Comparison of ENCODE assay signal across 24 mouse cellular contexts in genomic region chr10:96645183-96645582, GRCm38 (mm10). TPM values are rescaled to one million over a fixed set of nuclear protein-coding genes. Genes with fewer than 3 reads are reported as not detected.
DNase-seq lines count a peak whose midpoint lies in the region; ATAC-seq lines count a peak whose summit lies in the region.
"Had no signal": no experiment of that assay in that cellular context is flagged by ENCODE, and none has a peak within 500 bp of the region (broad histone marks: within the 10 kb centered on the region; RNA-seq: fewer than 3 reads in every experiment).

No protein-coding gene starts in this region.

- H3K9me3 ChIP-seq in forebrain, embryonic 11.5 days (ENCODE audit: control insufficient read depth, low read length), result no peaks in the 10 kb centered on the region
- no peaks in the 10 kb centered on the region for H3K9me3 ChIP-seq in forebrain, embryonic 15.5 days
- no peaks in the 10 kb centered on the region for H3K9me3 ChIP-seq in neural tube, embryonic 11.5 days (ENCODE audit: control insufficient read depth, low read length)
- no peaks in the 10 kb centered on the region for H3K9me3 ChIP-seq in neural tube, embryonic 15.5 days (replicated peaks)
- no peaks in the 10 kb centered on the region for H3K9me3 ChIP-seq in neural tube, embryonic 13.5 days
- H3K9me3 ChIP-seq: G1E; hindbrain, embryonic 15.5 days; intestine, embryonic 15.5 days; limb, embryonic 12.5 days; lung, embryonic 15.5 days had no signal

- WGBS in forebrain, embryonic 11.5 days, result 83% methylated on average over 1 of the region's 1 CpGs
- WGBS in forebrain, embryonic 15.5 days, result 98% methylated on average over 1 of the region's 1 CpGs
- 89% methylated on average over 1 of the region's 1 CpGs for WGBS in neural tube, embryonic 11.5 days
- WGBS in neural tube, embryonic 15.5 days, result 93% methylated on average over 1 of the region's 1 CpGs
- 93% methylated on average over 1 of the region's 1 CpGs for WGBS in neural tube, embryonic 13.5 days

- intact Hi-C loops in heart, postnatal 14 days (cut with DNase I), result no loop called here

- no peak overlapping the region for H3K9ac ChIP-seq in forebrain, embryonic 11.5 days (ENCODE audit: low read length)
- no peak overlapping the region for H3K9ac ChIP-seq in forebrain, embryonic 15.5 days (replicated peaks)
- no peak overlapping the region for H3K9ac ChIP-seq in neural tube, embryonic 11.5 days (ENCODE audit: low read length)
- no peak overlapping the region for H3K9ac ChIP-seq in neural tube, embryonic 15.5 days (replicated peaks)
- H3K9ac ChIP-seq in neural tube, embryonic 13.5 days, result no peak overlapping the region
- H3K9ac ChIP-seq: hindbrain, embryonic 15.5 days; intestine, embryonic 15.5 days; limb, embryonic 12.5 days; lung, embryonic 15.5 days had no signal

- H3K4me3 ChIP-seq in forebrain, embryonic 11.5 days (ENCODE audit: low read depth, low read length), result no peak overlapping the region
- no peak overlapping the region for H3K4me3 ChIP-seq in forebrain, embryonic 15.5 days
- no peak overlapping the region for H3K4me3 ChIP-seq in neural tube, embryonic 11.5 days (ENCODE audit: low read depth, low read length)
- no peak overlapping the region for H3K4me3 ChIP-seq in neural tube, embryonic 15.5 days (replicated peaks)
- H3K4me3 ChIP-seq in neural tube, embryonic 13.5 days, result no peak overlapping the region
- H3K4me3 ChIP-seq: hindbrain, embryonic 15.5 days; intestine, embryonic 15.5 days; layer of hippocampus, adult 2 months; left cerebral cortex, adult 2 months; limb, embryonic 12.5 days; lung, embryonic 15.5 days; myocyte had no signal

- H3K4me2 ChIP-seq in forebrain, embryonic 11.5 days (ENCODE audit: low read depth, low read length, severe bottlenecking), result no peak overlapping the region
- no peak overlapping the region for H3K4me2 ChIP-seq in forebrain, embryonic 15.5 days (replicated peaks)
- no peak overlapping the region for H3K4me2 ChIP-seq in neural tube, embryonic 11.5 days (ENCODE audit: low read depth)
- no peak overlapping the region for H3K4me2 ChIP-seq in neural tube, embryonic 15.5 days
- no peak overlapping the region for H3K4me2 ChIP-seq in neural tube, embryonic 13.5 days
- H3K4me2 ChIP-seq: hindbrain, embryonic 15.5 days; intestine, embryonic 15.5 days; limb, embryonic 12.5 days; liver, embryonic 11.5 days; lung, embryonic 15.5 days had no signal

- no peaks in the 10 kb centered on the region for H3K36me3 ChIP-seq in forebrain, embryonic 11.5 days (ENCODE audit: control insufficient read depth, insufficient read depth, low read length)
- H3K36me3 ChIP-seq in forebrain, embryonic 15.5 days, result no peaks in the 10 kb centered on the region
- no peaks in the 10 kb centered on the region for H3K36me3 ChIP-seq in neural tube, embryonic 11.5 days (ENCODE audit: control insufficient read depth, insufficient read depth, low read length)
- H3K36me3 ChIP-seq in neural tube, embryonic 15.5 days, result no peaks in the 10 kb centered on the region
- H3K36me3 ChIP-seq in neural tube, embryonic 13.5 days, result no peaks in the 10 kb centered on the region
- H3K36me3 ChIP-seq: G1E; hindbrain, embryonic 15.5 days; intestine, embryonic 15.5 days; limb, embryonic 12.5 days; lung, embryonic 15.5 days had no signal

- H3K4me1 ChIP-seq in forebrain, embryonic 11.5 days (replicated peaks; ENCODE audit: control insufficient read depth, insufficient read depth, low read length), result peaks cover 6% of the 10 kb centered on the region; the same call in 1 of the 2 replicates
- H3K4me1 ChIP-seq in forebrain, embryonic 15.5 days, result peaks cover 20% of the 10 kb centered on the region
- H3K4me1 ChIP-seq in neural tube, embryonic 11.5 days (ENCODE audit: control insufficient read depth, insufficient read depth, low read length), result peaks cover 10% of the 10 kb centered on the region; the same call in 1 of the 2 replicates
- peaks cover 13% of the 10 kb centered on the region for H3K4me1 ChIP-seq in neural tube, embryonic 15.5 days
- H3K4me1 ChIP-seq in neural tube, embryonic 13.5 days (replicated peaks), result peaks cover 34% of the 10 kb centered on the region

- H3K27ac ChIP-seq in forebrain, embryonic 11.5 days (ENCODE audit: low read depth, low read length), result peak overlapping the region; percentile 89; the same call in 1 of the 2 replicates
- H3K27ac ChIP-seq in forebrain, embryonic 15.5 days (replicated peaks), result no peak overlapping the region
- peak overlapping the region; percentile 88; the same call in 1 of the 2 replicates for H3K27ac ChIP-seq in neural tube, embryonic 11.5 days (ENCODE audit: low read depth, low read length)
- no peak overlapping the region for H3K27ac ChIP-seq in neural tube, embryonic 15.5 days (replicated peaks)
- peak overlapping the region; percentile 87 for H3K27ac ChIP-seq in neural tube, embryonic 13.5 days (replicated peaks)
- H3K27ac ChIP-seq: intestine, embryonic 15.5 days; layer of hippocampus, adult 2 months; left cerebral cortex, adult 2 months; limb, embryonic 12.5 days had no signal

- DNase-seq in forebrain, embryonic 11.5 days (ENCODE audit: low spot score), result no peak
- peak; percentile 34 for DNase-seq in lung, postnatal 36 days
- no peak for DNase-seq in lung, postnatal 4 days
- DNase-seq in neural tube, embryonic 11.5 days (ENCODE audit: low spot score), result no peak
- DNase-seq in heart, postnatal 14 days, result no peak
- DNase-seq: adrenal gland, adult 8-10 months; cerebellum, adult 2 months; cerebellum, postnatal 14 days; kidney, adult 2 months; kidney, postnatal 36 days; thymus, adult 2 months; thymus, postnatal 36 days had no signal

- H3K27me3 ChIP-seq in forebrain, embryonic 11.5 days (ENCODE audit: control insufficient read depth, insufficient read depth, low read length), result no peaks in the 10 kb centered on the region
- H3K27me3 ChIP-seq in forebrain, embryonic 15.5 days, result no peaks in the 10 kb centered on the region
- no peaks in the 10 kb centered on the region for H3K27me3 ChIP-seq in neural tube, embryonic 11.5 days (ENCODE audit: control insufficient read depth, insufficient read depth, low read length)
- H3K27me3 ChIP-seq in neural tube, embryonic 15.5 days (replicated peaks), result no peaks in the 10 kb centered on the region
- no peaks in the 10 kb centered on the region for H3K27me3 ChIP-seq in neural tube, embryonic 13.5 days
- H3K27me3 ChIP-seq: hindbrain, embryonic 15.5 days; intestine, embryonic 15.5 days; limb, embryonic 12.5 days; lung, embryonic 15.5 days had no signal

- ATAC-seq in forebrain, embryonic 11.5 days (replicated peaks; ENCODE audit: low FRiP score), result no peak
- no peak for ATAC-seq in forebrain, embryonic 15.5 days (replicated peaks)
- ATAC-seq in neural tube, embryonic 11.5 days (ENCODE audit: insufficient read depth, low FRiP score, low TSS enrichment), result no peak
- no peak for ATAC-seq in neural tube, embryonic 15.5 days (ENCODE audit: low FRiP score)
- ATAC-seq in neural tube, embryonic 13.5 days (ENCODE audit: low read depth), result no peak
- ATAC-seq: intestine, embryonic 15.5 days had no signal

RNA-seq across cellular contexts. Expression of gene Btg1, which starts 28.4 kb away (rescaled TPM):
- 35.9 and 40.2 TPM in 2 replicates for polyA plus RNA-seq in forebrain, embryonic 11.5 days (2014; fragmentation: Nextera tagmentation; extraction: Ambion mirVana)
- 60.0 and 61.2 TPM in 2 replicates for polyA plus RNA-seq in forebrain, embryonic 15.5 days (2015; fragmentation: Nextera tagmentation; extraction: Ambion mirVana)
- 63.0 and 69.3 TPM in 2 replicates for polyA plus RNA-seq in neural tube, embryonic 11.5 days (2014; fragmentation: Nextera tagmentation; extraction: Ambion mirVana)
- 36.2 and 41.6 TPM in 2 replicates for polyA plus RNA-seq in neural tube, embryonic 15.5 days (2015; fragmentation: Nextera tagmentation; extraction: Ambion mirVana)
- 49.5 and 51.6 TPM in 2 replicates for polyA plus RNA-seq in neural tube, embryonic 13.5 days (2015; fragmentation: Nextera tagmentation; extraction: Ambion mirVana)
- 10 to 100 TPM; 48.0 to 53.4 TPM for total RNA-seq in heart, postnatal 14 days (2021)

Comparison
In these comparisons a context has a peak if more than half of its experiments do, and no peak if none do; other contexts are left out.
1. H3K27ac ChIP-seq: peak in forebrain, embryonic 11.5 days (single experiment), neural tube, embryonic 11.5 days (single experiment) and neural tube, embryonic 13.5 days (single experiment); none in forebrain, embryonic 15.5 days (single experiment) and neural tube, embryonic 15.5 days (single experiment).